Mouse (Mus musculus): ENCODE results near the gene Abcc5.
A peak's percentile ranks its signal among the peaks of the same experiment; 100 is the strongest.
"Not testable (repeated sequence)": the region's sequence is repeated elsewhere in the genome, so short reads cannot be mapped to it uniquely, and the experiment has no call there.

Gene Abcc5

GRCm38 (mm10) chr16:20422938-20423730 is 3.1 kb downstream of the Abcc5 start:
- DNase-seq = no peak

GRCm38 (mm10) chr16:20418054-20418453 is 8.1 kb downstream of the Abcc5 start:
- no peak for DNase-seq

- no peak for DNase-seq
These were observed 9.9 kb downstream of the Abcc5 start for GRCm38 (mm10) chr16:20416262-20416661.

- no peak for DNase-seq
These were observed 10.4 kb downstream of the Abcc5 start for GRCm38 (mm10) chr16:20415804-20416203.

DNA sequence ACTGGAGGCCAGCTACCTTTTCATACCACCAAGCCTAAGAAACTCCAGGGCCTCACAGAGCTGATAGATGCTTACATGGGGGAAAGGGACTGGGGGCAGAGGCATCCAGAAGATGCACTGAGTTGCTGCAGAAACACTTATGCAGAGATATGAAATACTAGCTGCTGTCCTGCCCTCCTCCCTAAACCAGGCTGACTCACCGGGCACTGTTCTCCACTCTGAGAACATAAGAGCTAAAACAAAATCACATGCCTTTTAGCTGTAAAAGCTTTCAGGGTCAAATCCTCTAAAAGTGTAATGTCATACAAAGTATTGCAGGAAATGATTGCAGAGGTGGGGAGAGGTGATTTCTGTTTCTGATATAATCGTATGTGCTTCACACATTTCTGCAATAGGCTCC is 11.0 kb downstream of the Abcc5 start:
- no peak for DNase-seq

- DNase-seq = no peak
These were observed 12.3 kb downstream of the Abcc5 start for GRCm38 (mm10) chr16:20413870-20414331.

GRCm38 (mm10) chr16:20411958-20412570 is 14.1 kb downstream of the Abcc5 start:
- peak; percentile 31 for DNase-seq

- DNase-seq = no peak
These were observed 20.9 kb downstream of the Abcc5 start for GRCm38 (mm10) chr16:20405335-20405734.

- DNase-seq = no peak
These were observed 22.9 kb downstream of the Abcc5 start for GRCm38 (mm10) chr16:20403327-20403726.

DNA sequence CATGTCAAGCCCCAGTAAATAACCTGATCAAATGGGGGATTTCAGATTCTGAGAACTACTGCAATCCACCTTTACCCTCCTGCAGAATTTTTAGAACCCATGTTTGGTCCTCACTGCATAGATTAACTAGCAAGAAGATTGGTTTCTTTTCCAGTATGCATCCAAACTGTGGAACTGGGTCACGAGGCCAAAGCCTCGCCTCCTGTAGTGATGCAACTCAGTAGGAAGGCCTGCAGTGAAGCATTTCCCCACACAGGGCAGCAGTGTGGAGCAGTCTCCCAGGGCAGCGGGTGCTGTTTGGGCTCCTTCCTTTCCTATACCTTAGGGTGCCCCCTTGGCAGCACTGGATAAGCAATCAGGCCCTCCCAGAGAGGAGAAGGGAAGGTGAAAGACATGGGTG is 24.6 kb downstream of the Abcc5 start:
- no peak for DNase-seq

- DNase-seq = no peak
These were observed 25.2 kb downstream of the Abcc5 start for GRCm38 (mm10) chr16:20400707-20401591.

DNA sequence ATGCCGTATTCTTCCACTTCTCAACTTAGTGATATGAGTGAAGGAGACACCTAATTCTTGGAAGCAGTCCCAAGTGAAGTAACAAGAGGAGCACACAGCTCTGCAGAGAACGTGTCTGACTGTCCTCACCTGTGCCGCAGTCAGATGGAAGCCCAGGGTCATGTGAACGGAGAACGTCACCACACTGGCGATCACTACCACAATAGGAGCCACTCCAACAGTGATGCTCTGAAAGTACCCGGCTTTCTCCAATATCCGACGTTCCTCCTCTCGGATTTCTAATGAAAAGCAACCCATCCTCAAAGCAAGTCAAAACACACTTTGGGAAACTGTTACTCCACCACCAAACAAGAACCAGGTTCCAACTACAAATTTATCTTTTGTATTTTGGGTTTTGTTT is 29.3 kb downstream of the Abcc5 start:
- no peak for DNase-seq

DNA sequence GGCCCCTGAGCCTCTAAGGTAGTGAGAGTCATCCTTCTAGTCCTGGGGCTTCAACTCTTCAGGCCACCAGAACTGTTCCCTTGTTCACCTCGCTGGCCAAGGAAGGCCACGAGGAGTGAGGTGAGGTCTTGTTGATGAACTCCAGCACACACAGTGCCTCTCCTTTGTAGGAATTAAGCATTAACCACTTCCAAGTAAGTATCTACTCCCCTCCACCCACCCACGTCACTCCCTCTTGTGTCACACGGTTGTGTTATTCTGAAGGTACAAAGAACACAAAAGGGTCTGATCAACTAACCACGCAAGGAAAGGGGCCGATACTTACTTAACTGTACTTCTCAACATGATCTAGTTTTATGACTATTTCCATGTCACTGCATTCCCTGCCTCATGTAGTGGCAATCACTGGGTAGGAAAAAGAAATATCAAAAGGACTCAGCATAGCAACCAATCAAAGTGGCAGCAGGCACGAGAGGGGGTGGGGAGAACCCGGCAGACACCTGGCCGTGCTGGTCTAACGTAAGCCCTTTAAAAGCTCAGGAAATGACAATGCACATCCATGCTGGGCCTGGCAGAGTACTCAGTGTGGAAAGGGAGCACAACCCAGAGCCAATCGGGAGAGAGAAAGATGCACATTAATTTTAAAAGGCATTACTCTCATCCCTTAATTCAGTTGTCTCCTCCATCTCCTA is 30.8 kb downstream of the Abcc5 start:
- DNase-seq = peak; percentile 31

DNA sequence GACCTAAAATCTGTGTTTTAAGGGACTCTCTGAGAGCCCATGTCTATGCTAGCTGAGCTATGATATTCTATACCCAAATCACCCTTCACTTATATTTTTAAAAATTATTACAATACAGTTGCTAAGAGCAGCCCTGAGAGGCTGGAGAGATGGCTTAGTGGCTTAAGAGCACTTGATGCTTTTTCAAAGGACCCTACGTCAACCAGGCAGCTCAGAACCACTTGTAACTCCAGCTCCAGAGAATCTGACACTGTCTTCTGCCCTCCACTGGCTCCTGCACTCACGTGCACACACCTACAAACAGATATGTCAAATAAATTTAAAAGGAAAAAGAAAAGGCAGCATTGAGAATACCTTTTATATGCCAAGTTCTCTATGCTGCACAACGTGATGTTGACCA is 34.4 kb downstream of the Abcc5 start:
- no peak for DNase-seq

GRCm38 (mm10) chr16:20390233-20390632 is 36.0 kb downstream of the Abcc5 start:
- no peak for DNase-seq

- DNase-seq = peak; percentile 32
These were observed 45.2 kb downstream of the Abcc5 start for GRCm38 (mm10) chr16:20381031-20381430.

GRCm38 (mm10) chr16:20375341-20375740 is 50.9 kb downstream of the Abcc5 start:
- no peak for DNase-seq

DNA sequence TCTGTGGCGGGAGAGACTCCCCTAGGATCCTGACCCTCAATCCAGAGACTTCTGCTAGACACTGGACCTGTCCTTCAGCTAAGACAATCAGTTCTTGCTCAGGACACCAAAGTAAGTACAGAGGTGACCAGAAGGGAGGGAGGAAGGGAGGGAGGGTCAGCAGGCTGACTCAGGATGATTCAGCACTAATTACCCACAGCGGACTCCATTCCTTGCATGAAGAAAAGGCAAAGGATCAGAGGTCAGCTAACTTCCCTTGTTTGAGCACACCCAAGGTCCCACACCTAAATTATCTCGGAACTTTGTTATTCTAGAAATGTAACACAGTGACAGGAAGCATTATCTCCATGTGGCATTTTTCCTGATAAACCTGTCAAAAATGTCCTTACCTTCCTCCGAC is 54.5 kb downstream of the Abcc5 start:
- DNase-seq = peak; percentile 32

DNA sequence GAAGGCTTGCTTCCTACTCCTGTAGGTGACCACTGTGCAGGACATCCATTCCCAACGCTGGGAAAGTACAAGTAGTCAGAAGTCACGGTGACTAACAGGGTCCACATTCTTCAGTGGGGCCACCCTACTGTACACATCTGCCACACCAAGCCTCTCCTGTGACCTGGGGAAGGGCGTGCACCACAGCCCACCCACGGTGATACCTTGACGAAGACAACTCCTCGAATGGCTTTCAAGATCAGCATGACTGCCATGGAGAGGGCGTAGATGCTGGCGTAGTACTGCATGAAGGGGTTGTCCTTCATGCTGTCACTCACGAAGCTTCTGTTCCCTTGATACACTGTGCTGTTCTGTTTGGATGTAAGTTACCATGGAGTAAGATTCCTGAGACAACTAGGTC is 58.0 kb downstream of the Abcc5 start:
- no peak for DNase-seq

DNA sequence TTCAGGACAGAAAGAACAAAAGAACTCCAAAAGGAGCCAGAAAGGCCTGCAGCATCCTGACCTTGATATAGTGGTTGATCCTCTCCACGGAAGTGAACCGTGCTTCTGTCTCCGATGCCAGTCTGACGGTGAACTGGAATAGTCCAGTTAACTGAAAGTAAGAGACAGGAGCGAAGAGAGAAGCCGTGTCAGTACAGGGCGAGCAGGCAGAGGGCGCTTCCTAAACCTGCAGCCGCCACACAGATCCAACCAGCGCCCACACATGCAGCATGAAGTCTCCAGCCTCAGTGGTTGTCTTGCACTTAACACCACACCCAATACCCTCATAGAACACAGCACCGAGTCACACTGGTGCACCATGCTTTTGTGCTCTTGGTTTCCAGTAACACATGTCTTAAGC is 64.1 kb downstream of the Abcc5 start:
- no peak for DNase-seq

DNA sequence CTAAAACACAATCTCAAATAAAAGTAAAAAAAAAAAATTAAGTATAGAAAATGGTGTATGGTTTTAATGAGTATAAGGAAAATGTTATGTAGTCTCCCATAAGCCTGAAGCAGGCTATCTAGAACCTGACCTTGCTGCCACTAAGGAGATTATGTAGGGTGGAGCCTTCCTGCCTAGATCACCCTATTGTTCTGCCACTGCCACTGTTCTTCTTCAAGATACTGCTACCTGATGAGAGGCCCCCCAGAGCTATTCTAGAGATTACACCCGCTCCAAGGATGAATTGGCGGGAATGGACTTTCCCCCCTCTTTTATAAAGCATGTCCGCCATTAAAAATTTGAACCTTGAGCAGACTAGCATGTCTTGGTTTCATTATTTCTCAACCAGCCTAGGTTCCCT is 64.7 kb downstream of the Abcc5 start:
- not testable (repeated sequence) for DNase-seq

- no peak for DNase-seq
These were observed 66.4 kb downstream of the Abcc5 start for GRCm38 (mm10) chr16:20359643-20360295.
